Mouse (Mus musculus): Measurements from ENCODE around the gene Srsf12.

Gene Srsf12

GRCm38 (mm10) chr4:33208881-33209841, at the start of gene Srsf12:
Srsf12 (plus strand) TSS chr4:33208991.
- DNase-seq, result peak; percentile 73

DNA sequence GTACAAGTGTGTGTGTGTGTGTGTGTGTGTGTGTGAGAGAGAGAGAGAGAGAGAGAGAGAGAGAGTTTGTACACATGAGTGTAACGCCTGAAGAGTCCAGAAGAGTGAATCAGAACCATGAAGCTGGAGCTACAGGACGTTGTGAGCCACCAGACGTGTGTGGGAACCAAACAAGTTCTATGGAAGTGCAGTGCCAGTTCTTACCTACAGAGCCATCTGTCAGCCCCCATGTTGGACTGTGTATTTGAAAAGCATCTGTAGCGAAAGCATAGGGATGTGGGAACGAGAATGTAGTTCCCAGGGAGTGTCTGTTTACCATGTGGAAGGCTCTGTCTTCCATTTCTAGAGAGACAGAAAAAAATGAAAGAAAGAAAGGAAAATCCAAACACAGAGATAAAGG, 25.3 kb upstream of the Srsf12 start:
- DNase-seq, result no peak

- peak; percentile 59 for DNase-seq
These were observed 20.6 kb upstream of the Srsf12 start for GRCm38 (mm10) chr4:33188164-33188563.

DNA sequence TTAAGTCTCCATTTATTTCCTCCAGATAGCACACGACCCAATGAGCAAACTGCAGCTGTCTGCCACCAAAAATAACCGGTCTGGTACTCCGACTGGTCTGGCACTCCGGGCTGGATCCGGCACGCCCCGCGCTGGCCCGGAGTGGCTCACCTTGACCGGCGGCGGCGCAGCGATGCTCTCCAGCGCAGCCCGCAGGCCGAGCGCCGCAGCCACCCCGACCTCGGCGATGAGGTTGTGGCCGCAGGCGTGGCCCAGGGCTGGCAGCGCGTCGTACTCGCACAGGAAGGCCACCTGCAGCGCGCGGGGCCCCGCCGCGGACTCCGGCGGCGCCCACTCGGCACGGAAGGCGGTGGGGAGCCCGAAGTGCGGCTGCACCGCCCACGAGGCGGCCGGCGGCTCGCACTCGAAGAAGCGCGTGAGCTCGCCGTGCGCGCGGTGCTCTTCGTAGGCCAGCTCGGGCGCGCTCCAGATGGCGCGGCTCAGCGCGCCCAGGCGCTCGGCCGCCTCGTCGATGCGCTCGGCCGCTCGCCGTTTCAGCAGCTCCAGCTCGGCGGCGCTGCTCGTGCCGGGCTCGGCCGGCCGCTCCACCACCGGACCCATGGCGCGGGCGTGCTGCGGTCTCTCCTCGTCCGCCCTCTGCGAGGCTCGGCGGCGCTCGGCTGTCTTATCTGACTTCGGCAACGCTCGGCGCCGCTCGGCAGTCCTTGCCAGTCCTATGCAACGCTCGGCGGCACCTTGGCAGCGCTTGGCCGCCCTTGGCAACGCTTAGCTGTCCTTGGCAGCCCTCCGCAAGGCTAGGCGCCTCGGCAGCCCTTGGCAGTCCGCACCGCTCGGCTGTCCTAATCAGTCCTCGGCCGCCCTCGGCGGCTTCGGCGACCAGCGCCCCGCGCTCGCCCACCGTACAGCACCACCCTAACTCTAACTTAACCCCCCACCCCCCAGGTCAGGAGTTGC, 19.7 kb upstream of the Srsf12 start:
- DNase-seq, result peak; percentile 98

DNA sequence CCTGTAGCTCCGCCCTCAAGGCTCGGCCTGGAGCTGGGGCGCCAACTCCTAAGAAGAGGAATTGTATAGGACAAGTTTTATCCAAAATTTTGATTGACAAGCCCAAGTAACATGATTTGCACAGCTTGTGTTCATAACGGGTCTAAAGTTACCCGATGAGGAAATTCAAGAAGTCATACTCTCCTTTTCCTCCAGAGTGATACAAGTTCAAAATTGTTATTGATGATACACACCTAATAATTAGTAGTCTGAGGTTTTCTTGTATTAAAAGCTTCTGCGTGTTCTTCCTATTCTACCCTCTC, 19.1 kb upstream of the Srsf12 start, which contains the start of gene Pm20d2:
Gene Pm20d2 (minus strand): TSS at position 3 of the 302 bp plus-strand sequence.
- DNase-seq, result no peak

DNA sequence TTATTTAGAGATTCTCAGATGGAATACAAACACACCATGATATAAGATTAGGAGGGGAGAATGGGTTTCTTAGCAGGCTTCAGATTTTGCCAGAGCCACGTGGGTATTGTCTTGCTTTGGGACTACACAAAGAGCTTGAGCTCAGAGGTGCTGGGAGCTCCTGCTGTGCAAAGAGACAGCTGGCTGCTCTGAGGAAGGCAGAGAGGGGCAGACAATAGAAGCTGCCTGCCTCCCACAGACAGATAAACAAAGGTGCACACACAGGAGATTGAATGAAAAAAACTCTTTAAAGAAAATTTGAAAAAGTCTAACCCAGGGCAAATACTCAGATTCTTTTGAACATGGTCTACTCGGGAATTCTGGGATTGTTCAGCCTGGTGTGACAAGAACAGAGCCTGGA, 10.7 kb upstream of the Srsf12 start:
- no peak for DNase-seq

DNA sequence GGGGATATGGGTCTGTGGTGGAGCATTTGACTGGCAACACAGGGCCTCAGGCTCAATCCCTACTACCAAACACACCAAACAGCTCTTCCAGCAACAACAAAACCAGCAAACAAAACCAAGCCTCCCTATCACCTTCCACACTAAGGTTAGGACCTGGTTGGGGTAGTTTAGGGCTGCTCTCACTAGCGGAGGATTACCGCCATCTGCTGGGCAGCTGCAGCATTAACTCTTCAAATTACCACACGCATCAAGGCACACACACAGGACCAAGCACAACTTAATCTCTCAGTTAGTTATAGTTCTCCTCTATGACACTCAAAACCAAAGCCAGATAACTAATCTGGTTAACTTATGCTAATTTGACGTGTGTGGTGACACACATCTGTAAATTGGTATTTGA, 4.1 kb upstream of the Srsf12 start:
- DNase-seq, result peak; percentile 78

DNA sequence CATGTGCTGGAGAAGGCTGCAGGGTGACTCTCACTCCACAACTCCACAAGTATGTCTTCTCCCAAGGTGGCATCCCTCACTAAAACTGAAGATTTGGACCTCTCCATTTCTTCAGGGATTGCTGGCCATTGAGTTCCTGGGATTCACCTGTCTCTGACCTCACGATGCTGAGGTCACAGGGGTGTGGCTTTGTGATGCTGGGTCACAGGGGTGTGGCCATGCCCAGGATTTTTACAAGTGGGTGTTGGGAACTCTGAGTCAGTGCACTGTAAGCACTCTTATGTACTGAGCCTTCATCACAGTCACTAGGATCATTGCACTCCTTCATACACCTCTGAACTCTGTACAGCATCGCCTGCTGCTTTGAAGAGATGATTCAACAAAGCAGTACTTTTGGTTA, 1.2 kb upstream of the Srsf12 start:
- DNase-seq, result no peak

DNA sequence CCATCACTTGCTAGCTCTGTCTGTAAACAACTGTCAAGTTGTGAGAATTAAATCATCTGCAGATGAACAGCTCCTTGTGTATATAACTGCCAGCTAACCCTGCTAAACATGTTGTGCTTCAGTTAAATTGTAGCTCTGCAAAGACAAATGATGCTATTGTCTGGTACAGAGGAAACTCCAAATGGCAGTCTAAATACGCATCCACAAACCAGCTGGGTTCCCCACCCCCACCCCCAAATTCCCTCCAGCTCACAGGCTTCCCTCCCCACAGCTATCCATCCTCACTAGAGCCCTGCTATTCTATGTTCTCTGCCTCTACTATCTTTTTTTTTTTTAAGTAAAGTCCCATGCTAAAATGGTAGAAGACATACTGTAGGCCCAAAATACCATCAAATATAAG, 13.1 kb downstream of the Srsf12 start:
- DNase-seq, result no peak

GRCm38 (mm10) chr4:33224003-33224675, 15.3 kb downstream of the Srsf12 start:
- no peak for DNase-seq

GRCm38 (mm10) chr4:33227164-33227563, 18.4 kb downstream of the Srsf12 start:
- no peak for DNase-seq

DNA sequence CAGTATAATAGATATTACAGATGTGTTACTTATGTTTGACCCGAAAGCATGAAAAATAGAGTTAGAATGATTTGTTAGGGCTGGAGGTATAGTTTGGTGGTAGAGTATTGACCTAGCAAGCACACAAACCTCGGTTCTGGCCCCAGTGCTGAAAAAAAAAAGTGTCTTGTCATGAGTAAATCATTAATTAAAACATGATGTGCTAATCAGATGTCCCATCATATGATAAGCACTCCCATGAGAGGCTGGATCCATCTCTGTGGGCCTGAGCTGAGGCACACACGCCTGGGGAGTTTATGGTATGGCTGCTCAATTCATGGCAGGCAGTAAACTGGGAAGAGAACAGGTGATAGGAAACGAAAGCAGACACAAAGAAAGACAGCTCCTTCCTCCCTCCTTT, 20.8 kb downstream of the Srsf12 start:
- DNase-seq, result no peak

- DNase-seq, result no peak
These were observed 22.1 kb downstream of the Srsf12 start for GRCm38 (mm10) chr4:33230881-33231280.

DNA sequence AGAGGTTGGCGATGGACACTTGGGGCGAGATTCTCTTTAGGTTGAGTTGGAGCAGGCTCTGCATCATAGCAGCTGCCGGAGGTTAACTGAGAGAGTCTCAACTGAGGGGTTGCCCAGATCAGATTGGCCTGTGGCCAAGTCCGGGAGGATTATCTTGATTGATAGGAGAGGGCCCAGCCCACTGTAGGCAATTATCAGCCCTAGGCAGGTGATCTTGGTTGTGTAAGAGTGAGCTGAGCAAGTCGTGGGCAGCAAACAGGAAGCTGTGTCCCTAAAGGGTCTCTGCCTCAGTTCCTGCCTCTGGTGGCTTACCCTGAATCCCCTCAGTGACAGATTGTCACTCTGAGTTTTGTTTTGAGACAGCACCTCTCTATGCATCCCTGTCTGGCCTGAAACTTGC, 33.7 kb downstream of the Srsf12 start:
- no peak for DNase-seq

DNA sequence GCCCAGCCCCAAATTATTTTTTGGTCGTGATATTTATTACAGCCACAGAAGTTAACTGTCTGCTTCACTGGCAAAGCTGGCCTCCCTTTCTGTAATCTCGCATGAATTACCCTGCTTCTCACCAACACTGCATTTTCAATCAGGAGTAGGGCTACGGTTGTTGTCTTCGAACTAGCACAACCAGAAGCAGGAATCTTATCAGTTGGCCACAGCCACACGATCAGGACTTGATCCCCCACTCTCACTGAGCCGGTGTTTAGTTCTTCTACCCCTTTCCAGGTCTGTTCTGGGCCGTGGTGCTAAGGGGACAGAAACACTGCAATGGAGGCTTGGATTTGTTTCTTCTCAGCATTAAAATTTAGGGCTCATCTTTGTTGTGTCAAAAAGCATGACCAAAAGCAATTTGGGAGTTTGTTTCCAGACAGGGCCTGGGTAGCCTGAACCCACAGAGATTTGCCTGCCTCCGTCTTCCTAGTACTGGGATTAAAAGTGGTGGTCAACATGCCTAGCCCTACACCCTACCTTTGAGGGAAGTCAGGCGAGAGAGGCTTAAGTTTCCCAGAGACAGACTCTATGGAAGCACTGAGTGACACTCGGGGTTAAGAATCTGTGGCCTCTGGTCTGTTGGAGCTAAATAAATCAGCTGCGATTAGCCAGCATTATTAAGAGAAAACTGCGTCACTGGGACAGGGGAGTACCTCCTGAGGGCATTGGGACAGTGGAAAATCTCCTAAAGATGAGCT, 34.4 kb downstream of the Srsf12 start:
- no peak for DNase-seq

GRCm38 (mm10) chr4:33243921-33244320, 35.1 kb downstream of the Srsf12 start:
- no peak for DNase-seq

DNA sequence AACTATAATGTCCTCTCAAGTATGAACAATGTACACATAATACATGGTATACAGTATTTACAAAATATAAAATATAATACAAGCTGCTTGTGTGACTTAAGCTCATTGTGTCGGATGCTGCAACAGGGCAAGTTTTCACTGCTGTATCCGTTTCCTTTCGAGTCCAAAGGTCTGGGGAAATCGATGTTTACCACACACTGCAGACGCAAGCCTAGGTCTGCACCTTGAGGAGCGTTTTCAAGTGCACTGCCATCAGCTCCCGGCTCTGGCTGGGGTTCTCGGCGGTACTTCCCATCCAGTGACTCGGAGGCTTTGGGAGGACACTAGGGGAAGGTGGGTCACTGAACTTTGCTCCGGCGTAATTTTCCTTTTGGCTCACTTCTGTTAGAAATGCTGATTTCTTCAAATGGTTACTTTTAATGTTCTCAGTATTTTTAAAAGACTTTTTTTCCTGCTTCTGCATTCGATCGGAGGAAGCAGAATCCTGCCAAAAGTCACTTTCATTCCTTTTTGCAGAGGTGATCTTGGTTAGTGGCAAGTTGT, 37.1 kb downstream of the Srsf12 start:
- DNase-seq, result no peak

- peak; percentile 96 for DNase-seq
These were observed 38.8 kb downstream of the Srsf12 start for GRCm38 (mm10) chr4:33247479-33248053.

DNA sequence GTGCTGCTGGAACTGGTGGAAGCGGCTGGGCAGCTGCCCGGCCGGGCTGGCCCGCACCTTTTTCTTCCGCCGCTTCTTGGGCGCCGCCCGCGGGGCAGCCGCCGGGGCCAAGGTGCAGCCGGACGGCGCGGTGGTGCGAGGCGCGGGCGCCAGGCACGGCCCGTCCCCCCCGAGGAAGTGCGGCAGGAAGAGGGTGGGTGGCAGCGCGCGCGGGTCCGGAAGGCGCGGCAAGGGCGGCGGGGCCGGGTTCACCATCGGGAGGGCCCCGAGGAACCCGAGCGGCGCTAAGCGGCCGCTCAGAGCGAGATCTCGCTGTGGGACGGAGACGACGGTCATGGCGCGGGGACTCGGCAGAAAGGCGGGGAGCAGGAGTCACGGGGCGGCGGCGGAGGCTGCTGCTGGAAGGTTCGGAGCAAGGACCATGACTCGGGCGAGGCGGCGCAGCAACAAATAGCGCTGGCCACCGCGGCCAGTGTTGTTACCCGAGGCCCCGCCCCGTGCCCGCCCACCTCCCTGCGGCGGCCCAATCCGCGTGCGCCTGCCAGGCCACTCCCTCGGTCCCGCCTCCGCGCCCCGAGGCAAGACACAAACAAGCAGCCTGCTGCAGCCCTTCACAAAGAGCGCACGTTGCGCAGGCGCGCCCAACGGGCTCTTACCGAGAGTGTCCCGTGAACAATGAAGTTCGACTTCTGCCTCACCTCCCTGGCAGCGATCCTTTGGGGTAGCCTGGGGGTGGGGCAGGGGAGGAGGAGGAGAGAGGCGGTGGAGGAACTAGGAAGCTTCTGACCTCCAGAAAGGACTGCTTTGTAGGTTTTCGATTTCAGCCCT, 39.5 kb downstream of the Srsf12 start:
- DNase-seq, result peak; percentile 98

GRCm38 (mm10) chr4:33248915-33249314, 40.1 kb downstream of the Srsf12 start:
- DNase-seq, result no peak
